9 mouse cellular contexts compared by ENCODE assay signal in the genomic region with DNA sequence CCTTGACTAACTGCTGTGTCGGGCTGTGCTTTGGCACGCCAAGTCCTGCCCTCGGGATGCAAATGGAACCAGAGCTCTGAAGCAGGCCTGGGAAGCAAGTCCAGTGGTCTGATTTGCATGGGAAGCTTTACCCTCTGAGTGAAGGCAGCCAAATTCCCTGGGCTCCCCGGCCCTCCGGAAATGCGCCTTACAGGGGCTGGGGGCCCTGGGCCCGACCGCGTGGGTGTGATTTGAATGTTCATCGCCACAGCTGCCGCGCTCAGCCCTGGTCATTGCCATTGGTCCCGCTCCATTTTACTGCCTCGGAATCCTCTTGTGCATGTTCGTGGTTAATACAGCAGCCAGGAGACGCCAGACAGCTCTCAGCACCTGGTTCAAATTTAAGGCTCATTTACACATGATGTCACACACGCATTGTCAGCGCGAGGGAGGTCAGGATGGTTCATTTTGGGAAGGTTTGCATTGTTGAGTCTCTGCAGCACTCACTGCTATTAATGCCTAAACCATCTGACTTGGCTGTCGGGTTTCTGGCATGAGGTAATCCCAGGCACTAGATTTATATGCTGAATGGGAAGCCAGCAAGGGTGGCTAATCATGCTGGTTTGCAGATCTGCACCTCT.
DNase-seq lines count a peak whose midpoint lies in the region; ATAC-seq lines count a peak whose summit lies in the region.
"Had no signal": no experiment of that assay in that cellular context is flagged by ENCODE, and none has a peak within 500 bp of the region (broad histone marks: within the 10 kb centered on the region; RNA-seq: fewer than 3 reads in every experiment).

No protein-coding gene starts in this region.

- no peak for DNase-seq in heart, adult 18-20 months
- peak; percentile 84 for DNase-seq in Muller cell, postnatal 12 days (ENCODE audit: inconsistent ontology term)
- DNase-seq in forebrain, embryonic 14.5 days (ENCODE audit: low spot score), result peak; percentile 24
- peak; percentile 88 for DNase-seq in mesoderm, embryonic 11.5 days (ENCODE audit: low read depth, low spot score)
- no peak for DNase-seq in layer of hippocampus, adult 9-10 months (ENCODE audit: low spot score)
- DNase-seq in thymus, postnatal 10 days (ENCODE audit: low spot score in 2 of 2), result no peak
- no peak for DNase-seq in cerebellum, adult 8-10 months

- peak; percentile 46 for ATAC-seq in heart, embryonic 16.5 days (replicated peaks; ENCODE audit: extremely low read depth, insufficient read depth, low FRiP score)
- 0 out of 2 replicates have a peak, but pooled peaks have one; percentile 46 for ATAC-seq in forebrain, embryonic 14.5 days

- H3K4me1 ChIP-seq in heart, embryonic 16.5 days (ENCODE audit: control insufficient read depth, insufficient read depth, low read length), result peaks cover 11% of the 10 kb centered on the region
- H3K4me1 ChIP-seq in forebrain, embryonic 14.5 days (ENCODE audit: control insufficient read depth, insufficient read depth, low read length), result no peaks in the 10 kb centered on the region

- no peaks in the 10 kb centered on the region for H3K27me3 ChIP-seq in heart, embryonic 16.5 days (ENCODE audit: control insufficient read depth, insufficient read depth, low read length)
- no peaks in the 10 kb centered on the region for H3K27me3 ChIP-seq in forebrain, embryonic 14.5 days (replicated peaks; ENCODE audit: control insufficient read depth, insufficient read depth, low read length)

- no peaks in the 10 kb centered on the region for H3K36me3 ChIP-seq in heart, embryonic 16.5 days (ENCODE audit: control insufficient read depth, insufficient read depth)
- no peaks in the 10 kb centered on the region for H3K36me3 ChIP-seq in forebrain, embryonic 14.5 days (ENCODE audit: control insufficient read depth, insufficient read depth, low read length)

- WGBS in heart, embryonic 16.5 days, result 34% methylated on average over 20 of the region's 20 CpGs
- 45% methylated on average over 20 of the region's 20 CpGs for WGBS in forebrain, embryonic 14.5 days

- peaks cover 2% of the 10 kb centered on the region; the same call in 1 of the 2 replicates for H3K9me3 ChIP-seq in heart, embryonic 16.5 days (replicated peaks; ENCODE audit: control insufficient read depth, low read length)
- no peaks in the 10 kb centered on the region for H3K9me3 ChIP-seq in forebrain, embryonic 14.5 days (replicated peaks; ENCODE audit: control insufficient read depth, low read length)

- 0 out of 2 replicates have a peak overlapping the region, but pooled peaks have one; percentile 10 for H3K27ac ChIP-seq in heart, embryonic 16.5 days (ENCODE audit: low read length)
- H3K27ac ChIP-seq in forebrain, embryonic 14.5 days (ENCODE audit: low read depth, low read length), result no peak overlapping the region

- H3K9ac ChIP-seq in heart, embryonic 16.5 days (ENCODE audit: low read length), result no peak overlapping the region
- H3K9ac ChIP-seq in forebrain, embryonic 14.5 days (ENCODE audit: low read length), result no peak overlapping the region

- H3K4me3 ChIP-seq in heart, embryonic 16.5 days (ENCODE audit: low read length), result no peak overlapping the region
- no peak overlapping the region for H3K4me3 ChIP-seq in forebrain, embryonic 14.5 days (ENCODE audit: low read depth, low read length)
- H3K4me3 ChIP-seq: erythroblast, embryonic 14.5 days had no signal

- H3K4me2 ChIP-seq in heart, embryonic 16.5 days (ENCODE audit: low read depth, low read length), result peak overlapping the region; percentile 11; the same call in 1 of the 2 replicates
- H3K4me2 ChIP-seq in forebrain, embryonic 14.5 days (ENCODE audit: low read length), result no peak overlapping the region

Comparison
In these comparisons a context has a peak if more than half of its experiments do, and no peak if none do; other contexts are left out.
1. DNase-seq: peak in Muller cell, postnatal 12 days (single experiment), forebrain, embryonic 14.5 days (single experiment) and mesoderm, embryonic 11.5 days (single experiment); none in heart, adult 18-20 months (0 of 2), layer of hippocampus, adult 9-10 months (single experiment), thymus, postnatal 10 days (0 of 2) and cerebellum, adult 8-10 months (single experiment).